Mouse (Mus musculus): ENCODE measurements around the gene Fam149b. TPM values are rescaled to one million over a fixed set of nuclear protein-coding genes. Genes with fewer than 3 reads are reported as not detected.
A peak's percentile ranks its signal among the peaks of the same experiment; 100 is the strongest.

Gene Fam149b
- total RNA-seq, 1 experiment from 2014 or later, result 58.0 TPM

DNA sequence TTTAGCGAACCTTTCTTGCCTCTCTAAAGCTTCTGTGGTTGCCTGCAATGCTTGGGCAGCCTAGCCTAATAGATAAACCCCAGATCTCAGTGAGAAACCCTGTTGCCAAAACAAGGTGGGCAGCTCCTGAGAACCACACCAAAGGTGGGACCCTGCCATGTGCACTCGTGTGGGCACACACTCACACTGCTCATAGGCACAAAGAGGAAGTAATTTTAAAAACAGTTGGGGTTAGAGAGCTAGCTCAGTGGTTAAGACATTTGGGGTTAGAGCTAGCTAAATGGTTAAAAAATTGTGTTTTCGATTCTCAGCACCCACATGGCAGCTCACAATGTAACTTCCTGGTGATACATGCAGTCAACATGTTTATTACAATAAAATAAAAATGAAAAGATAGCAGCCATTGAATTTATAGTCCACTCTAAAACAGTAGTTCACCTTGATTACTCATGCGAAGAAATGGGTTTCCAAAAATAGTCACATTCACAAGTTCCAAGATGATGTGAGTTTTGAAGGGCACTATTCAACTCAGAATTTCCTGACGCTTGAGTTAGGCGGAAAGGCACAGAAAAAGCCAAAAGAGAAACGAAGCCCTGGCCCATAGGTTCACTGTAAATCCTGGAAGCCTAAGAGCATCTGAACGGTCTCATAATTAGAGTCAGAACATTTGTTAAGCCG, 31.9 kb downstream of the Fam149b start:
- ATAC-seq (ENCODE audit: extremely low read depth, insufficient number of reproducible peaks, low FRiP score, poor library complexity, severe bottlenecking), result peak; percentile 71

DNA sequence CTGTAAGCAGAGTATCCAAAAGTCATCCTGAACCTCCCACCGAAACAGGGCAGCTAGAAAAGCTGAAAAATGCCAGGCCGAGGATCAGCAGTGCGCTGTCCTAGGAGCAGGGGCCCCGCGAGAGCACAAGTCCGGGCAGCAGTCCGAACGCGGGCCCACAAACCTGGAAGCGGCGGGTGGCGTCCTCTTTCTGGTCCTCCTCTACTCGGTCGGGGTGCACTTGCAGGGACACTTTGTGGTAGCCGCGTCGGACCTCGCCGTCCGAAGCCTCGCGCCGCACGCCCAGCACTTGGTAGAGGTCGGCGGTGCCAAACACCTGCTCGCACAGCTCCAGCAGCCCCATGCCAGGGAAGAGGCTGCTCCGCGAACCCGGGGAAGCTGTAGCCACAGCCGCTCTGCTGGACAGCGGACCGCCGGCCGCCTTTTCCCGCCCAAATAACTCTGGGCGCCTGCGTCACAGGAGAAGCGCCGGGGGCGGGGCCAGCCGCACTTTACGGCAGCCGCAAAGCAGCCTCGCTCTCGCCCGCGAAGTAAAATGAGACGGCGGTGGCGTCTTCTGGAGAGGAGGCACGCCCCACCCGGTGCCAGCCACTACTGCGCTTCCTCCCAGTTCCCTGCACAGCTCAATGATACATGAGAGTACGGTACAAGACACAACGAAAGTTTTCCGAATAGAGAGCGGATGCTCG, 40.6 kb downstream of the Fam149b start, which contains the start of gene Dnajc9:
TSS of gene Dnajc9 (minus strand) at position 470 of the 689 bp plus-strand sequence.
- peak; percentile 81 for ATAC-seq (ENCODE audit: extremely low read depth, insufficient number of reproducible peaks, low FRiP score, poor library complexity, severe bottlenecking)

DNA sequence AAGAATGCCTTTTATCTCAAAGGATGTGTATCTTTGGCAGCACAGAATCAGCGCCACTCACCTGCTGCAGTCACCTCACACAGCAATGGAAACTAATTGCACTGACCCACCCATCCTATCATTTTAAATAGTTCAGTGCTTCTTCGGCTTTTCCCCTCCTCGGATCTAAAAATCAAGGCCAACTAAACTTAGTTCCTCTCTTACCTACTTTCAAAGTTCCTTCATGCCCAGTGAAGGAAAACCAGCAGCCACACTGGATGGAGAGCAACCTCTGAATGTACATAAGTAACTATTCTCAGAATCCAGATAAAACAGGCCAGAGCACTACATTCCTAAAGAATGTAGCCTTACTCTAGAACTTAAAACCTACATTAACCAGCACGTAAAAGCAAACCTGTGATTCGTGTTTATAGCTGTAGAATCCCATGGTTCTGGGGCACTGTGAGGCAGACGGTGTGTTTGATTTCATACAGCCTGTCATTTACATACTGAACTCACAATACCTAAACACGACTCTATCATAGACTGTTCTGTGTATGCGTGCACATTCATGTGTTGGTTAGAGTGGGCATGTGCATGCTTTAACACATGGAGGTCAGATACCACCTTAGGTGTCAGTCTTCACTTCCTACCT, 41.6 kb downstream of the Fam149b start:
- no peak for ATAC-seq (ENCODE audit: extremely low read depth, insufficient number of reproducible peaks, low FRiP score, poor library complexity, severe bottlenecking)

DNA sequence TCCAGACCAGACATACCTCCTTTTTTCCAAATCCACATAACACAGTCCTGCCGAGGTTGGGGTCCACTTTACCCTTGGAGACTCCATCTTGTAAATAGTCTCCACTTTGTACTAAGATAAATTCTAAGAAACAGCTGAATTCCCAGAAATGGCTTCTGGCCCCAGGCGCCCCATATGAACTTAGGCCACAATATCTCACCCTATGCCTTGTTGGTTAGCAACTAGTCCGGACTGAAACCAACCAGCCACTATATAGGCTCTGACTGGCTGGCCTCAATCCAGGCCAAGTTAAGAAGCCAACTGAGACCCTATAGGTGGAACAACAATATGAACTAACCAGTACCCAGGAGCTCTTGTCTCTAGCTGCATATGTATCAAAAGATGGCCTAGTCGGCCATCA, 44.4 kb downstream of the Fam149b start:
- no peak for ATAC-seq (ENCODE audit: extremely low read depth, insufficient number of reproducible peaks, low FRiP score, poor library complexity, severe bottlenecking)

DNA sequence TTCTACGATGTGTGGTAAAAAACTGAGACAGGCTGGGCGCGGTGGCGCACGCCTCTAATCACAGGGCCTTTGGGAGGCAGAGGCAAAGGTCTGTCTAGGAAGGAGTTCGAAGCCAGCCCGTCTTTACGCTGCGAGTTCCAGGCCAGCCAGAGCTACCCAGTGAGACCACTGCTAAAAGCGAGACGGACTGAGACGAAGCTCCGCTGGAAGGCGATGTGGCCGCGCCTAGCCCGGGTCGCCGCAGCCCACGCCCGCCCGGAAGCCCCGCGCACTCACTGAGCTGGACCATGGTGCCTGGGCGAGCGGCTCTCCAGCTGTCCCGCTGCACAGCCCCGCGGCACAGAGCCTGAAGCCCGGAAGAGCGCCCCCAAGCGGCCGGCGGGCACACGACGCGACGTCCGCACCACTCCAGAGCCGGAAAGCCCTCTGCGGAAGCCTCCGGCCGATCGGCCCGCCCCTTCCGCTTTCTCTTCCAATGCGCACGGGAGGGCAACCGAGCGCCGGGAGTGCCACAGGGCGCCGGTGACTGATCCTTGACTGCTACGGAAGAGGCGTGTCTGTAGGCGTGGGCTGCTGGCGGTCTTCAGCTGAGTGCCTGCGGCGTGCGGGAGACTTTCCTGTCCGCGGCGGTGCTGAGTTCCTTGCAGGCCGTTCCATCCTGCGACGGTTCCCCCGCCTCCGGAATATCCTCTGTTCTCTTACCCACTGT, 45.4 kb downstream of the Fam149b start, which contains the start of gene Mrps16:
TSS of gene Mrps16 (minus strand) at position 430 of the 709 bp plus-strand sequence.
- peak; percentile 94 for ATAC-seq (ENCODE audit: extremely low read depth, insufficient number of reproducible peaks, low FRiP score, poor library complexity, severe bottlenecking)

DNA sequence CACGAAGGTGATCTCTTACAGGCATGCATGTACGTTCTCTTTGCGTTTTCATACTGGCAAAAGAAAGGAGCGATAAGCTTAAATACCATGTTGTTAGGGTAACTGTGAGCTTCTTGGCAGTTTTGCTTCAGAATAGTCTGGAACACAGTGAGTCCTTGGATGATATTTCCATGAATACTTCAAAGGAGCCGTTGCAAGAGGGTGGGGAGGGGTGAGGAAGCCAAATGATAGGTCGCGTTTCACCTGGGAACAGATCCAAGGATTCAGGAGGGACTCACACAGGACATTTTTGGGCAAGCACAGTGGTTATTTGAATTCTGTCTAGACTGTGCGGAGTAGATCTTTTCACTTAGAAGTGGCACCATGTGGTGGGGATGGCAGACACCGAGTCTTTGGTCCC, 49.3 kb downstream of the Fam149b start:
- ATAC-seq (ENCODE audit: extremely low read depth, insufficient number of reproducible peaks, low FRiP score, poor library complexity, severe bottlenecking), result no peak

DNA sequence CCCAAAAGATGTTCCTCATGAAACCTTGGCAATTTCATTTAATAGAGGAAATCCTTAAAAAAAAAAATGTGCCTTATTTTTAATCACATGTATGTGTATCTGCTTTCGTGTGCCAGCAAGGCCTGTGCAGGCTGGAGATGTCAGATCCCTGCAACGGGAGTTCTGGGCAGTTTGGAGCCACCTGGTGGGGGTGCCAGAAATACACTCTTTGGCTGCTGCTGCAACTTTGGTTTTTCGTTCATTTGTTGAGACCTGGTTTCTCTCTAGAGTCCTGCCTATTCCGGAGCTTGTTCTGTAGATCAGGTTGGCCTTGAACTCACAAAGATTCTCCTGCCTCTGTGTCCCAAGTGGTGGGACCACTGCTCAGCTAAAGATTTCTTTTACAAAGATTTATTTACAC, 50.9 kb downstream of the Fam149b start:
- ATAC-seq (ENCODE audit: extremely low read depth, insufficient number of reproducible peaks, low FRiP score, poor library complexity, severe bottlenecking), result 0 out of 2 replicates have a peak, but pooled peaks have one; percentile 34

DNA sequence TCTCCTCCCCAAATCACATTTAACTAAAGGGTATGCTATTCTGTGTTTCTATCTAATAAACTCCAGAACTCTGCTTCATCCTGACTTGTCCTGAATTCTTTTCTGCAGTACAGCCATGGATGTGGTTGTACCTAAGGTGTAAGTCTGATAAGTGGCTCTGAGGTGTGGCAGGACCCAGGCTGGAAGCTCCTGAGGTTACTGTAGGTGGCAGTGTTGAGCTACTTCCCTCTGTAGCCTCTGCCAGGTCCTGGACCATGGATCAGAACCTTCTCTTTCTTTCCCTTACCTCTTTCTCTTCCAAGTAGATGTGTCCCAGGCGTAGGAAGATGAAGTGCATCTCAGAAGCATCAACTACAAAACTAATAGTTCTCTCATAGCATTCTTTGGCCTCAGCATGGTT, 52.1 kb downstream of the Fam149b start:
- peak; percentile 75 for ATAC-seq (ENCODE audit: extremely low read depth, insufficient number of reproducible peaks, low FRiP score, poor library complexity, severe bottlenecking)

DNA sequence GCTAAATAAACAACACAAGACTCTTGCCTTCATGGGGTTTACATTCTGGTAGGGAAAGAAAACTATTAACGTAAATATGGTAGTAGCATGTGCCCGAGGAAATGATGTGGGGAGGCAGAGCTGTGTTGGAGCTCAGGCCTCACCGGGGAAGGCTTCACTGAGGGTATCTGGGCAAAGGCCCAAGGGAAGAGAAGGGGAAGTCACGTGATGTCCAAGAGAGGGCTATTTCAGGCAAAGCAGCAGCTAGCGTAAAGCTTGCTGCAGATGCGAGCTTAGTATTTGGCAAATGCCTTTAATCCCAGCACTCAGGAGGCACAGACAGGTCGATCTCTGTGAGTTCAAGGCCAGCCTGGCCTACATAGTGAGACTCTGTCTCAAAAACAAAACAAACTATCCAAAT, 74.3 kb downstream of the Fam149b start:
- ATAC-seq (ENCODE audit: extremely low read depth, insufficient number of reproducible peaks, low FRiP score, poor library complexity, severe bottlenecking), result no peak

DNA sequence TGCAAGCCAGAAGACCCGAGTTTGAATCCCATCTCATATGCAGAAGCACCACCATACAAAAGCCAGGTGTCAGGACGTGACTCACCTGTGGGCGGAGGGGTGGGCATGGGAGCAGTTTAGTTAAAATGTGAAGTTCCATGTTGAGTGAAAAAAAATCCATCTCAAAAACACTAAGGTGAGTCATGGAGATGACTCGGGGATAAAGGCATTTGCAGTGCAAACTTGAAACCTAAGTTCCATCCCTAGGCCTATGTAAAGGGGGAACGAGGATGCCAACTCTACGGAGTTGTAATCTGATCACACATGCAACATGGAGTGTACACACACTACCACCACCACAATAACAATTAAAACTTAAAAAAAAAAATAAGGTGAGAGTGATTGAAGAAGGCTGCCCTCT, 75.1 kb downstream of the Fam149b start:
- ATAC-seq (ENCODE audit: extremely low read depth, insufficient number of reproducible peaks, low FRiP score, poor library complexity, severe bottlenecking), result no peak

DNA sequence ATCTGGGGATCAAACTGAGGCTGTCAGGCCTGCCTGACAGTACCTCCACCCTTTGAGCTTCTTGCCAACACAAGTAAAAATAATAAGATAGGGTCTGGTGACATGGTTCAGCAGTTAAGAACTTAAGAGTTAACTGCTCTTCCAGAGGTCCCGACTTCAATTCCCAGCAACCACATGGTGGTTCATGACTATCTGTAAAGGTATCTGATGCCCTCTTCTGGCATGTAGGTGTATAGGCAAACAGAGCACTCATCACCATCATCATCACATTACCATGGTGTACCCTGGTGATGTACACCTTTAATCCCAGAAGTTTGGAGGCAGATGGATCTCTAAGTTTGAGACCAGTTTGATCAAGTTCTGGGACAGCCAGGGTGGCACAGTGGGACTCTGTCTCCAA, 80.6 kb downstream of the Fam149b start:
- ATAC-seq (ENCODE audit: extremely low read depth, insufficient number of reproducible peaks, low FRiP score, poor library complexity, severe bottlenecking), result no peak

DNA sequence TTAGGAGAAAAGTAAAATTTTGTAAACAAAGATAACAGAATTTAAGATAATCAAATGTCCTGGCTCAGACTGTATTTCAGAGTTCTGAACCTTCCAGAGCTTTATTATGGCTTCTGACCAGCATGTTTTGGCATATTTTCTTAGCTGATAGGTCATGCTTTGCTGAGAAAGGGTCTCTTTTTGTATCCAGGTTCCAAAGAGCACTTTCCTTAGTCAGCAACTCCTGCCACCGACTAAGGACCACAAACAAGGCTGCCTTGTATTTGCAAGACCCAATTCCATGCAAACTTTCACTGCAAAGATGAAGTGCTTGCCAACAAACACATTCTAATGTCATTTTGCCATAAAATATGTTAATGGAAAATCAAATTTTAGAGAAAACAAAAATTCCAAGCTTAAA, 81.9 kb downstream of the Fam149b start:
- ATAC-seq (ENCODE audit: extremely low read depth, insufficient number of reproducible peaks, low FRiP score, poor library complexity, severe bottlenecking), result no peak

DNA sequence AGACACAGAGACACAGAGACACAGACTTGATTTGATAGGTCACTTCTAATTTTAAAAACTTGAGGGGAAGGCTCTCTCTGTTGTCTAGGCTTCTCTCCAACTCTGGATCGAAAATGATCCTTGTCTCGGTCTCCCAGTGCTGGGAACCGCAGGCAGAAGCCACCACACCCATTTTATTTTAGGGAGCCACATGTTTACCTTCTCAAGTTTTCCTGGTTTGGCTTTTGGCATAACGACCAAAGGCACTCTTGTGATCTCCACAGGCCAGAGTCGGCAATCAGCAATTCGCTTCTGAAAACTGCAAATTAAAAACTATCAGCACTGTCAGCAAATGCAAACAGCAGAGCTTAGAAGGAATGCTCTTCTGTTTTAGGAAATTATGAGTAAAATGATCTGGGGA, 83.8 kb downstream of the Fam149b start:
- ATAC-seq (ENCODE audit: extremely low read depth, insufficient number of reproducible peaks, low FRiP score, poor library complexity, severe bottlenecking), result no peak

DNA sequence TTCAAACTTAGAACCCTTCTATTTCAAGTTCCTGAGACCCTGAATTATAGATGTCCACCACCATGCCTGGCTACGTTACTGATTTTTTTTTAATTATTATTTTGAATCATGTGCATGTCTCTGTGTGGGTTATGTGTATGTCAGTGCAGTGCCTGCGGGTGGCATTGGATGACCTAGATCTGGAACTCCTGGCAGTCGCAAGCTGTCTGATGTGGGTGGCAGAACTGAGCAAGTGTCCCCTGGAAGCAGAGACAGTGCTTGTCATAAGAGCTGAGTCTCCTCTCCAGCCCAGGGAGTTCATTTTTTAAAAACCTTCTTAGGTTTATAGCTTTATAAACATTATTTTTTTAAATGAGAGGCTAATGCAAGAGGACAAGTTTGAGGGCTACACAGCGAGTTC, 84.5 kb downstream of the Fam149b start:
- ATAC-seq (ENCODE audit: extremely low read depth, insufficient number of reproducible peaks, low FRiP score, poor library complexity, severe bottlenecking), result no peak

Other genes starting within 250 kb of the Fam149b start
- 1.7 and 3.8 TPM in 2 replicates for gene Saysd1, start 209.6 kb upstream of the Fam149b start, total RNA-seq (2017)
- gene Kcnk5, start 166.4 kb upstream of the Fam149b start, total RNA-seq (2017), result 9.0 and 12.6 TPM in 2 replicates
- not detected in 2 replicates for gene Kcnk16, start 79.0 kb upstream of the Fam149b start, total RNA-seq (2017)
- 9.5 and 12.1 TPM in 2 replicates for gene Nudt13, start 53.5 kb upstream of the Fam149b start, total RNA-seq (2017)
- 35.0 and 35.8 TPM in 2 replicates for gene Ecd, start within 50 bp of the Fam149b start, total RNA-seq (2017)
- 179 and 180 TPM in 2 replicates for gene Dnajc9, start 40.7 kb downstream of the Fam149b start, total RNA-seq (2017)
- 23.1 and 30.7 TPM in 2 replicates for gene Mrps16, start 45.5 kb downstream of the Fam149b start, total RNA-seq (2017)
- not detected in 2 replicates for gene Cfap70, start 104.1 kb downstream of the Fam149b start, total RNA-seq (2017)
- 83.6 and 84.7 TPM in 2 replicates for gene Anxa7, start 132.0 kb downstream of the Fam149b start, total RNA-seq (2017)
- 2.9 and 3.7 TPM in 2 replicates for gene Mss51, start 148.7 kb downstream of the Fam149b start, total RNA-seq (2017)
- 88.2 and 88.3 TPM in 2 replicates for gene Ppp3cb, start 198.4 kb downstream of the Fam149b start, total RNA-seq (2017)

All from neutrophil, adult 5-6 weeks (primary cell).